Mouse (Mus musculus) c-Kit-positive CD71-negative TER-119-negative erythroid progenitor cells, embryonic 14.5 days (primary cell): ENCODE results near the gene Dyx1c1.
A peak's percentile ranks its signal among the peaks of the same experiment; 100 is the strongest.

Experiments used
- DNase-seq: peaks from one replicate; pipeline ENCODE4 v3.0.0-alpha.2; 2013; ENCODE audit warnings: low read depth

The Dyx1c1 gene

GRCm38 (mm10) chr9:72974734-72975133 is 16.1 kb downstream of the Dyx1c1 start:
- DNase-seq: no peak

- DNase-seq: no peak
Measured at GRCm38 (mm10) chr9:72975242-72975641, 16.7 kb downstream of the Dyx1c1 start.

GRCm38 (mm10) chr9:72983066-72983465 is 24.5 kb downstream of the Dyx1c1 start:
- no peak for DNase-seq

GRCm38 (mm10) chr9:72985250-72986220 is 26.9 kb downstream of the Dyx1c1 start, which contains the start of the genes Ccpg1os and Ccpg1:
TSS of gene Ccpg1os (minus strand) at chr9:72985382.
TSS of gene Ccpg1 (plus strand) at chr9:72985429.
- DNase-seq: peak; percentile 91

GRCm38 (mm10) chr9:72987703-72988102 is 29.1 kb downstream of the Dyx1c1 start:
- DNase-seq: no peak

GRCm38 (mm10) chr9:72988706-72989105 is 30.1 kb downstream of the Dyx1c1 start:
- DNase-seq: no peak

- DNase-seq: no peak
Measured at GRCm38 (mm10) chr9:72991420-72991819, 32.8 kb downstream of the Dyx1c1 start.

- DNase-seq: no peak
Measured at GRCm38 (mm10) chr9:72992576-72992975, 34.0 kb downstream of the Dyx1c1 start.

GRCm38 (mm10) chr9:72996167-72996566 is 37.6 kb downstream of the Dyx1c1 start:
- no peak for DNase-seq

GRCm38 (mm10) chr9:72996806-72997205 is 38.2 kb downstream of the Dyx1c1 start:
- DNase-seq: no peak

- no peak for DNase-seq
Measured at GRCm38 (mm10) chr9:73000487-73000886, 41.9 kb downstream of the Dyx1c1 start.

- no peak for DNase-seq
Measured at GRCm38 (mm10) chr9:73001314-73002011, 42.9 kb downstream of the Dyx1c1 start.

- no peak for DNase-seq
Measured at GRCm38 (mm10) chr9:73002177-73002576, 43.6 kb downstream of the Dyx1c1 start.

GRCm38 (mm10) chr9:73004076-73004475 is 45.5 kb downstream of the Dyx1c1 start:
- DNase-seq: no peak

- DNase-seq: no peak
Measured at GRCm38 (mm10) chr9:73005106-73005505, 46.5 kb downstream of the Dyx1c1 start.

GRCm38 (mm10) chr9:73006175-73006574 is 47.6 kb downstream of the Dyx1c1 start:
- no peak for DNase-seq

- DNase-seq: no peak
Measured at GRCm38 (mm10) chr9:73008384-73008783, 49.8 kb downstream of the Dyx1c1 start.

GRCm38 (mm10) chr9:73012629-73013028 is 54.0 kb downstream of the Dyx1c1 start:
- DNase-seq: no peak

GRCm38 (mm10) chr9:73014724-73015123 is 56.1 kb downstream of the Dyx1c1 start:
- no peak for DNase-seq

- no peak for DNase-seq
Measured at GRCm38 (mm10) chr9:73019841-73020240, 61.3 kb downstream of the Dyx1c1 start.

GRCm38 (mm10) chr9:73020566-73021097 is 62.0 kb downstream of the Dyx1c1 start:
- no peak for DNase-seq
